Mouse (Mus musculus): Measurements from ENCODE around the gene Akap14.

DNA sequence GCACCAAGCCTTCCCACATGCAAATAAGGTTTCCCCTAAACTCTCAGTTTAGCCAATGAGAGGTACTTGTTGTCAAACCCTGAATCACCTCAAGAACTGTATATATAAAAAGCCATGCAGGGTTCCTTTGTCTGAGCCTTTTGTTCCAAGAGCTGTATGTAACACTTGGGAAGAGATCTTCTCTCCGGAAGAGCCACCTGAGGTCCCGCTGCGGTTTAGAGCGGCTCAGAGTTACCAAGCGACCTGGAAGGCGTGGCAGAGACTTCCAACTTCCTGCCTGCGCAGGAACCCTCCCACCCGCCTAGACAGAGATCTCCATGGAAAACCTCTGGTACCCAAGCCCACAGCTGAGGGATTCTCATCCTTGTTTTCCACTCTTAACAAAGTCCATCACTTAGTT, 30.0 kb upstream of the Akap14 start:
- no peak for TF ChIP-seq POLR2A (IDR thresholded peaks at IDR 0.05; ENCODE audit: borderline replicate concordance, low read depth, low read length)
- TF ChIP-seq CTCF (IDR thresholded peaks at IDR 0.05; ENCODE audit: low read depth, low read length) = no peak
